Mouse (Mus musculus) urinary bladder, postnatal 10 days (tissue): Measurements from ENCODE around the gene Gm13272.
"Not testable (repeated sequence)": the region's sequence is repeated elsewhere in the genome, so short reads cannot be mapped to it uniquely, and the experiment has no call there.

Experiments used
- DNase-seq: peaks from one replicate; pipeline ENCODE4 v3.0.0; 2022; ENCODE audit warnings: low spot score

Gene Gm13272

GRCm38 (mm10) chr4:88779550-88779949, at the start of gene Gm13272:
TSS of gene Gm13272 (plus strand) at chr4:88779850.
- DNase-seq, result not testable (repeated sequence)

GRCm38 (mm10) chr4:88738480-88738879, 41.2 kb upstream of the Gm13272 start:
- no peak for DNase-seq

- no peak for DNase-seq
Observed at GRCm38 (mm10) chr4:88739036-88739435, 40.6 kb upstream of the Gm13272 start.

GRCm38 (mm10) chr4:88741426-88741825, 38.2 kb upstream of the Gm13272 start:
- DNase-seq, result no peak

- no peak for DNase-seq
Observed at GRCm38 (mm10) chr4:88742771-88743371, 36.8 kb upstream of the Gm13272 start.

GRCm38 (mm10) chr4:88744207-88744606, 35.4 kb upstream of the Gm13272 start:
- no peak for DNase-seq

- no peak for DNase-seq
Observed at GRCm38 (mm10) chr4:88749926-88750325, 29.7 kb upstream of the Gm13272 start.

GRCm38 (mm10) chr4:88754818-88755340, 24.8 kb upstream of the Gm13272 start, which contains the start of gene Gm13271:
TSS of gene Gm13271 (plus strand) at chr4:88754868.
- peak; percentile 72 for DNase-seq

GRCm38 (mm10) chr4:88756581-88757513, 22.8 kb upstream of the Gm13272 start:
- DNase-seq, result not testable (repeated sequence)

- DNase-seq, result peak; percentile 88
Observed at GRCm38 (mm10) chr4:88757628-88758031, 22.0 kb upstream of the Gm13272 start.

GRCm38 (mm10) chr4:88758751-88759150, 20.9 kb upstream of the Gm13272 start:
- DNase-seq, result not testable (repeated sequence)

GRCm38 (mm10) chr4:88759610-88760268, 19.9 kb upstream of the Gm13272 start, which contains the start of gene Gm13283:
TSS of gene Gm13283 (plus strand) at chr4:88760119.
- peak; percentile 41 for DNase-seq

- not testable (repeated sequence) for DNase-seq
Observed at GRCm38 (mm10) chr4:88760431-88760830, 19.2 kb upstream of the Gm13272 start.

- peak; percentile 76 for DNase-seq
Observed at GRCm38 (mm10) chr4:88761776-88762175, 17.9 kb upstream of the Gm13272 start.

- not testable (repeated sequence) for DNase-seq
Observed at GRCm38 (mm10) chr4:88762341-88762740, 17.3 kb upstream of the Gm13272 start.

GRCm38 (mm10) chr4:88763384-88764018, 16.1 kb upstream of the Gm13272 start:
- DNase-seq, result not testable (repeated sequence)

GRCm38 (mm10) chr4:88773534-88773933, 6.1 kb upstream of the Gm13272 start, which contains the start of gene Gm13290:
TSS of gene Gm13290 (plus strand) at chr4:88773834.
- DNase-seq, result not testable (repeated sequence)

GRCm38 (mm10) chr4:88776622-88777021, 3.0 kb upstream of the Gm13272 start, which contains the start of gene Gm13289:
TSS of gene Gm13289 (plus strand) at chr4:88776922.
- DNase-seq, result not testable (repeated sequence)

GRCm38 (mm10) chr4:88780320-88780719, 670 bp downstream of the Gm13272 start:
- not testable (repeated sequence) for DNase-seq

- DNase-seq, result not testable (repeated sequence)
Observed at GRCm38 (mm10) chr4:88781831-88782230, 2.2 kb downstream of the Gm13272 start, which contains the start of gene Ifnz. TSS of gene Ifnz (plus strand) at chr4:88782131.

GRCm38 (mm10) chr4:88782335-88782734, 2.7 kb downstream of the Gm13272 start:
- not testable (repeated sequence) for DNase-seq
